8 mouse cellular contexts compared by ENCODE assay signal in genomic region chr11:22799987-22800424, GRCm38 (mm10).
DNase-seq lines count a peak whose midpoint lies in the region; ATAC-seq and TF ChIP-seq lines count a peak whose summit lies in the region.

No protein-coding gene starts in this region.

- no peaks in the 10 kb centered on the region for H3K9me3 ChIP-seq in neural tube, embryonic 14.5 days (ENCODE audit: control insufficient read depth, low read length)
- H3K9me3 ChIP-seq in forebrain, embryonic 15.5 days, result no peaks in the 10 kb centered on the region
- H3K9me3 ChIP-seq in kidney, postnatal 0 days (replicated peaks; ENCODE audit: low read length), result no peaks in the 10 kb centered on the region

- no peak overlapping the region for H3K27ac ChIP-seq in neural tube, embryonic 14.5 days (ENCODE audit: low read depth, low read length)
- no peak overlapping the region for H3K27ac ChIP-seq in forebrain, embryonic 15.5 days (replicated peaks)
- peak overlapping the region; percentile 55 for H3K27ac ChIP-seq in kidney, postnatal 0 days

- 35% methylated on average over 9 of the region's 9 CpGs for WGBS in neural tube, embryonic 14.5 days
- 22% methylated on average over 9 of the region's 9 CpGs for WGBS in forebrain, embryonic 15.5 days
- WGBS in kidney, postnatal 0 days, result 17% methylated on average over 9 of the region's 9 CpGs

- H3K9ac ChIP-seq in neural tube, embryonic 14.5 days (replicated peaks; ENCODE audit: low read depth, low read length), result no peak overlapping the region
- no peak overlapping the region for H3K9ac ChIP-seq in forebrain, embryonic 15.5 days (replicated peaks)
- H3K9ac ChIP-seq in kidney, postnatal 0 days (ENCODE audit: low read depth, low read length), result 0 out of 2 replicates have a peak overlapping the region, but pooled peaks have one; percentile 19

- ATAC-seq in neural tube, embryonic 14.5 days (ENCODE audit: low read depth), result 0 out of 2 replicates have a peak, but pooled peaks have one; percentile 31
- peak; percentile 46; the same call in 1 of the 2 replicates for ATAC-seq in forebrain, embryonic 15.5 days (replicated peaks)
- ATAC-seq in kidney, postnatal 0 days (replicated peaks; ENCODE audit: low FRiP score, low read depth), result peak; percentile 80
- ATAC-seq in megakaryocyte, adult 5-6 weeks (ENCODE audit: poor library complexity, severe bottlenecking), result peak; percentile 51

- no peak overlapping the region for H3K4me3 ChIP-seq in neural tube, embryonic 14.5 days (ENCODE audit: low read depth, low read length)
- H3K4me3 ChIP-seq in forebrain, embryonic 15.5 days, result no peak overlapping the region
- no peak overlapping the region for H3K4me3 ChIP-seq in kidney, postnatal 0 days (replicated peaks; ENCODE audit: low read depth, low read length)

- H3K4me2 ChIP-seq in neural tube, embryonic 14.5 days (ENCODE audit: low read depth, low read length), result no peak overlapping the region
- H3K4me2 ChIP-seq in forebrain, embryonic 15.5 days (replicated peaks), result no peak overlapping the region
- peak overlapping the region; percentile 29; the same call in 1 of the 2 replicates for H3K4me2 ChIP-seq in kidney, postnatal 0 days (ENCODE audit: low read length)

- H3K4me1 ChIP-seq in neural tube, embryonic 14.5 days (ENCODE audit: control insufficient read depth, insufficient read depth, low read length), result no peaks in the 10 kb centered on the region
- 0 out of 2 replicates have a peak, but pooled peaks cover 4% of the 10 kb centered on the region for H3K4me1 ChIP-seq in forebrain, embryonic 15.5 days
- peaks cover 16% of the 10 kb centered on the region; the same call in 1 of the 2 replicates for H3K4me1 ChIP-seq in kidney, postnatal 0 days (replicated peaks; ENCODE audit: insufficient read depth, low read length)

- no peak for DNase-seq in neural tube, embryonic 10.5 days (ENCODE audit: extremely low spot score, low spot score)
- DNase-seq in kidney, postnatal 0 days (ENCODE audit: low spot score), result peak; percentile 76
- DNase-seq in spleen, postnatal 4 days (ENCODE audit: low spot score in 2 of 2), result no peak
- no peak for DNase-seq in left cerebral cortex, postnatal 14 days (ENCODE audit: low spot score in 2 of 2)
- no peak for DNase-seq in cerebellum, postnatal 4 days (ENCODE audit: low spot score in 2 of 2)

- H3K36me3 ChIP-seq in neural tube, embryonic 14.5 days (ENCODE audit: control insufficient read depth, insufficient read depth, low read length), result no peaks in the 10 kb centered on the region
- no peaks in the 10 kb centered on the region for H3K36me3 ChIP-seq in forebrain, embryonic 15.5 days
- H3K36me3 ChIP-seq in kidney, postnatal 0 days (ENCODE audit: insufficient read depth, low read length), result no peaks in the 10 kb centered on the region

- no peak for TF ChIP-seq CTCF in kidney, postnatal 0 days (IDR thresholded peaks at IDR 0.05; ENCODE audit: low read depth)

- intact Hi-C loops in left cerebral cortex, postnatal 14 days (cut with DNase I), result no loop called here

- no peaks in the 10 kb centered on the region for H3K27me3 ChIP-seq in neural tube, embryonic 14.5 days (ENCODE audit: control insufficient read depth, insufficient read depth, low read length)
- no peaks in the 10 kb centered on the region for H3K27me3 ChIP-seq in forebrain, embryonic 15.5 days
- no peaks in the 10 kb centered on the region for H3K27me3 ChIP-seq in kidney, postnatal 0 days (ENCODE audit: insufficient read depth, low read length)
